Mouse (Mus musculus): Measurements from ENCODE around the gene Ispd. TPM values are rescaled to one million over a fixed set of nuclear protein-coding genes. Genes with fewer than 3 reads are reported as not detected.

The Ispd gene
- total RNA-seq, 1 experiment from 2014 or later: 9.8 TPM

DNA sequence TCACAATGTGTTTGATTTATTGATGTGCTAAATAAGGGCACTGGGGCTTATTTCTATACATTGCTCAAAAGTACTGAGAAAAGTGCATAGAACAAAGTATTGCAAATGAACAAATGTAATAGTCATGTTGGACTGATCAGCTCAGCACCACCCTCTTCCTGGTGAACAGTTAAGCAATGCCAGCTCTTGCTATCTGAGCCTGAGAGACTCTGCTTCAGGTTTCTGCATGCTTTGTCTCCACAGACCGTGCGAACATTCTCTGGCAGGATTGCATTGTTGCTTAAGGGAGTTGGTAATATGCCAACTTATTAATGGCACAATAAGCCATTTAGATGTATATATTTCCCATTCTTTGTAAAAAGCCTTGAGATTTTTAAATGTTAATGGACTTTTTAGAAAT lies 182.9 kb downstream of the Ispd start:
- DNase-seq: no peak

DNA sequence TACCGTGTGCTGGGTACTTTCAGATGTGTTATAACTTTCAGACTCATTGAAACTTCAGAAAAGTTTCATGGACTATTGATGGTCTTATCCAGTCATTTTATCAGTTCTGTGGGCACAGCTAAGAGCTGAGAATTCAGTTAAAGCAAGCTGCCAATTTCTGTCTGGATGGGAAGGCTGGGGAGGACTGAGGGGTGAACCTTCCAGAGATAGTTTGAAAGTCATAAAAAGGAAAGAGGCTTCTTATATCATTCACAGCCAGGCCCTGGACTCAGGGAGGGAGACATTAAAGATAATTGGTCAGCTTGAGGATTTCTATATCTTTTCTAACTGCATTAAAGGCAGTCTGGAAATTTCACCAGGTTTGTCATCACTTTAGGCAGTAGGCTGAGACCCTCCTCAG lies 185.7 kb downstream of the Ispd start:
- no peak for DNase-seq

DNA sequence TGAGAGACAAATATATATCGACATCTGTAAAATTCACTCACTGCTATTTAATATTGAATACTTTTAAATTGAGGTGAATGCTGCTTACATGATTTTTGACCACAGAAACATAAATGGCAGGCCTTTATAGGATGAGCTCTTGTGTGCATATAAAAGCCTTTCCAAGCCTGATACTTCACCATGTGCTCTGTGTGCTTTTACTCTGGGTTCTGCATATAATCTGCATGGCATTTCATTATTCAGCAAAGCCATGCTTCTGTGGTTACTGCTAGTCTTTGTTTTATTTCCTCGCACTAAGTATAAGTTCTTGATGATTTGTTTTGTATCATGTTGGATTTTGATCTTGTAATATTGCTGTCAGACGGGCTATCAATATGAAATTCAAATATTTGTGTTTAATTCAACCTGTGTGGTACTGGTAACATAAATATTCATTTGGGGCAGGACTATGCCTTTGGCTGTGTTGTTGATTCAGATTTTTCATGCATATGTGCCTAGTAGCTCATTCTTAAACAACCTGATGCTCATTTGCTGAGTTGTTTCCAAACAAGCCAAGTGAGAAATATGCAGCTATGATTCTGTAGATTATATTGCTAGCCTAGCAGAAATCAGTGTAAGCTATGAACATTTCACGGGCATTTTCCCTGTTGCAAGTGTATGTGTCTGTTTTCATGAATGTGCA lies 189.3 kb downstream of the Ispd start:
- no peak for DNase-seq

DNA sequence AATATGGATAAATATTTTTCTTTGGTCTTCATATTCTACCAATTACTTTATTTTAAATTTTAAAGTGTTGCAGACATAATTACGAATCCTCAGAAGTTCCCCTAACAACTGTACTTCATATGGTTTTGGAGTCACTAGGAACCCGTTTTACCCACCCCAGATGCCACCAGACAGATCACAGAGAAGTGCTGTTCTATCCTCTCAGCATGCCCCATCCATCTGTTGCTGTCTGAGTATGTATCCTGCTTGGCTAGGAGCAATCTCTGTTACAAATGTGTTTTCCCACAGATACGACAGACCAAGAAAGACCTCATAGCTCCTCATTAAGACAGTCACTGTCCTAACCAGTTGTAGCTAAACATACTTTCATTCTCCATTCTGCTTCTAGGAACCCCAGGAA lies 203.6 kb downstream of the Ispd start:
- no peak for DNase-seq

DNA sequence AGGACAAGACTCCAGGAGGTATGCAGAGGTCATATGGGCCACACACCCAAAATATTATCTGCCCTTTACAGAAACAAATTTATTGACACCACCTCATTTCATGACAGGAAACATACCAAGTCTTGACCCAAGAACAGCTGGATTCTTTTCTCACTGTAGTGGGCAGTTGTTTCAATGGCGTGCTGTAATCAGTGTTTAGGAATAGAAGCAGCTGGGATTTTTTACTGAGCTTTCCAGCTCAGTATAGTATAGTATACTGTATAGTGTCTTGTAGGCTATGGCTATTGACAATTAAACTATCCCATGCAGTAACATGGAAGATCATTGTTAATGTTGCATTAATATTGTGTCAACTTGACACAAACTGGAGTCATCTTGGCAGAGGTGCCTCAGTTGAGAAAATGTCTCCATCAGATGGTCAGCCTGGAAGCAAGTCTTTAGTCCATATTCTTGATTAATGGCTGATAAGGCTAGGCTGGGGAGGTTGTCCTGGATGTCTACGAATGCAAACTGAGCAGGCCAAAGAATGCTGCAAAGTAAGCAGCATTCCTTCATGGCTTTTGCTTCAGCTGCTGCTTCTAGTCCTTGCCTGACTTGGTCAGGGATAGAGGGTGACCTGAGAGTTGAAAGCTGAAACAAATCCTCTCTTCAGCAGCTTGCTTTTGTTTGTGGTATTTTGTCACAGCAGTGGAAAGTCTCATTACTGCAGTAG lies 216.4 kb downstream of the Ispd start:
- DNase-seq: no peak

- DNase-seq: no peak
Observed at GRCm38 (mm10) chr12:36621960-36622736, 240.9 kb downstream of the Ispd start.

DNA sequence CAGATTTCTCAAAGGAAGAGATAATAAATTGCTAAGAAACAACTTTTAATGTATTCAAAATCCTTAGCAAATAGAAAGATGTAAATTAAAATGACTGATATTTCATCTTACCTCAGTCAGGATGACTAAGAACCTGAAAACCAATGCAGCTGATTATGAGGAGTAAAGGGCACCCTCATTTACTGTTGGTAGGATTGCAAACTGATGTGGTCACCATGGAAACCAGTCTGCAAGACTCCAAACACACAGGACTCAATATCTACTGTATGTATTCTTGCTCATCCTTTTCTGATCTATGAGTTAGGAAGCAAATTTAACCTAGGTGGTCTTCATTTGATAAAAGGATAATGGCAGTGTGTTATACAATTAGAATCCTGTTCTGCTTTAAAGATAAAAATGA lies 246.0 kb downstream of the Ispd start:
- DNase-seq: no peak

- no peak for DNase-seq
Observed at GRCm38 (mm10) chr12:36632427-36632826, 251.2 kb downstream of the Ispd start.

- DNase-seq: no peak
Observed at GRCm38 (mm10) chr12:36647514-36647913, 266.3 kb downstream of the Ispd start.

DNA sequence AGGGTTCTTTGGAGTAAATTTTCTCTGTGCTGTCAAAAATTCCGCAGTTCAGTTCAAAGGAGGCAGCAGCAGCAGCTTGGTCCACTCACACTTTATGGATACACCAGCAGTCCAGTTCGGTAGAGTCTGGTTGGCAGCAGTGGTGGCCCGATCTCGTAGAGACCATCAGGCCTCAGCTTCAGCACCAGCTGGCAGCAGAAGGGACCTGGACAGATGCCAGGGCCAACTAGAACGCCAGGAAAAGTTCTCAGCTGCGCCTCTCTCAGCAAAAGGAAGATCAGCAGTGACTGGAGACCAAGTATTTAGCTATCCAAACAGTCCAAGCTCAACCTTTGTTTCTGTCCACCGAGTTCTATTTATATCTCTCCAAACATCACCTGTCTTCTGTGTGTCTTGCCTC lies 281.2 kb downstream of the Ispd start:
- DNase-seq: peak; percentile 16

GRCm38 (mm10) chr12:36664783-36665182 lies 283.5 kb downstream of the Ispd start:
- no peak for DNase-seq

DNA sequence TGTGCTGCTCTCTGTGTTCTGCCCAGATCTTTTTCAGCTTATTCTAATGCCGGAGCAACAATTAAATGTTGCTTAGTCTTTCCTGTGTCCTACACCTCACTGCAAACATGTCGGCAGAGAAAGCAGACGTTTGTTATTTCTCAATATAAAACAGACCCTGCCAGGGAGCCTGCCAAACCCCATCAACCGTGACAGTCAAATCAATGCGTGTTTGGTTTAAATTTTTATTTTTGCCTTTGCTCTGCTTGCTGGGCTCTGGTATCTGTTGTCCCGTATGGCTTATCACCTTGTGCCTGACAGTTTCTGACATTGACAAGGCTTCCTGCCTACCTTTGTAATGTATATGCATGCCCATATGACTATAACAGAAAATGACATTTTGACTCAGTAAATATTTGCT lies 285.5 kb downstream of the Ispd start:
- no peak for DNase-seq

GRCm38 (mm10) chr12:36670164-36670908 lies 289.1 kb downstream of the Ispd start:
- DNase-seq: no peak

DNA sequence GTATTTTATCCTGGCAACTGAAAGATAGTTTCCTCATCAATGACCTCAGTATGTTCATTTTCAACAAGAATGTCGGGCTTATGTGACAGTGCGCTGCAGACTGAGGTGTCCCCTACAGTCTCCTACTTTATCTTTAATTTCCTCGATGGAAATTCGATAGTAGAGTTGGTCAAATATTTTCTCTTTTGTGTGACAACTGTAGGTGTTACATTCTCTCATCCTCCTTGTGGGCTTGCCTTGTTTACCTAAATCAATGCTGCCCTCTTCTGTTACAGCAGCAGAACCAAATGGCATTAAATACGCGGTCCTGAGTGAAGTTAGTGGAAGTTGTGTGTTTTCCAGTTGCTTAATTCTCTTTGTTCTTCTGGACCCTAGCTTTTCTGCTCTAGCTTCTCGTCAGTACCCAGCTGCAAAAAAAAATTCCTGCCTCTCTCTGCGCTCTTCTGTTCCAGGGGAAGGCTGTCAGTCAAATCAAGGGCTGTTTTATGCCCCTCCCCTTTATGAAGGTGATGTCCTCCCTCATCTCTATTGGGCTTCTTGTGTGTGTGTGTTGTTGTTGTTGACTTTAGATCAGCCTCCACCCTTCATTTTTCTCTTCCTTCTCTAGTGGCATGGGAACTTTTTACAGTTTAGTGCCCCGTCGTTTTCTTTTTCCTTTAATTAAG lies 289.8 kb downstream of the Ispd start:
- no peak for DNase-seq

- no peak for DNase-seq
Observed at GRCm38 (mm10) chr12:36674481-36674880, 293.2 kb downstream of the Ispd start.

DNA sequence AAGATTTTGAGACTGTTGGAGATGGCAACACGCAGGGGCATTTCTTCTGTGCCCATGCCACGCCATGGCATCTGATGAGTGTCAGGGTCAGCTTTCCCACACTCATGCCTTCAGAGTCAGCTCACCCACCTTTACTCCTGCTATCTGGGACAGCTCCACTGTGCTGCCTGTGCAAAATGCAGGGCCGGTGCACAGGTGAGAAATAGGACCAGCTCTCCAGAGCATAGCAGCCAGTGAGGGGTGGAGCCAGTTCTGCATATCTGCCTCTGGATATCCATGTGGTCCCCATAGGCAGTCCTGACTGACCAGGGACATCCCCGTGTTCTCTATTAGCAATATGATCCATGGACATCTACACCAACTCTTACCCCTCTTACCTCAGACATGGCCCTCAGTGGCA lies 297.0 kb downstream of the Ispd start:
- DNase-seq: no peak

- no peak for DNase-seq
Observed at GRCm38 (mm10) chr12:36680883-36681505, 299.7 kb downstream of the Ispd start.

GRCm38 (mm10) chr12:36681779-36682178 lies 300.5 kb downstream of the Ispd start:
- DNase-seq: no peak

DNA sequence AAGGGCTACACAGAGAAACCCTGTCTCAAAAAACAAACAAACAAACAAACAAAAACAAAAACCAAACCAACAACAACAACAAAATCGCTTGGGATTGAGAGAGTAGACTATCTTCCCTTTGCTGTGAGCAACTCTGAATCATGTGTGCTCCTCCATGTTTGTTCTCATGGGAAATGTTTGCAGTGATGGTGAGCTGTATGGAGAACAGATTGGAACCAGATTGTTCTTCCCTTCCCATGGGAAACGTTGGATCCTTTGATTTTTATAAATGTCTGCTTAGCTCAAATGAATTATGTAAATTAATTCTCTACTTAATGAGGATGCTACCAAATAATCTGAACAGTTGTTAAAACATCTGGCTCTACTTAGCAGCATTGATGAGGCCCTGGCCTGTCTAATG lies 312.8 kb downstream of the Ispd start:
- no peak for DNase-seq

DNA sequence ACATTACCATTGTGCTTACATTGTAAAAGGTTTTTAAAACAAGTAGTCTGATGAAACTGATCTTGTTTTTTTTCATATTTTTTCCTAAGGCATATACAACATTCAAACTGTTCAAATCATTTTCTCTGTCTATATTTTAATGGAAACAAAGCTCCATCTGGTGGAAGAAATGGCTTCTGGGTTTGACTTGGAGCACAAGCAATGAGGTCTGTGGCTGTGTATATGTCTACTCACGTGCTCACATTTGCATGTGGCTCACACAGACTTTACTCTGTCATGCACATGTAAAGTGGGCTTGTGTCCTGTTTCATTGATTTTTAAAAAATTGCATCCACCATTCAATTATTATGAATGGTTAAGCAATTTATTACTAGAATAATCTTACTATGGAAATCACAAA lies 323.1 kb downstream of the Ispd start:
- no peak for DNase-seq

- DNase-seq: no peak
Observed at GRCm38 (mm10) chr12:36708810-36709209, 327.6 kb downstream of the Ispd start.
